Mouse (Mus musculus) erythroblast, embryonic 14.5 days (primary cell): Measurements from ENCODE around the gene Grm4.

Source experiments
- GATA1 ChIP-seq: IDR thresholded peaks from 2 replicates; pipeline ENCODE4 v1.6.1; 2012; ENCODE audit warnings: low read length, inconsistent platforms, mixed read lengths
- TAL1 ChIP-seq: IDR thresholded peaks from 3 replicates; pipeline ENCODE4 v1.6.1; 2012; ENCODE audit warnings: low read length, inconsistent platforms, mixed read lengths

DNA sequence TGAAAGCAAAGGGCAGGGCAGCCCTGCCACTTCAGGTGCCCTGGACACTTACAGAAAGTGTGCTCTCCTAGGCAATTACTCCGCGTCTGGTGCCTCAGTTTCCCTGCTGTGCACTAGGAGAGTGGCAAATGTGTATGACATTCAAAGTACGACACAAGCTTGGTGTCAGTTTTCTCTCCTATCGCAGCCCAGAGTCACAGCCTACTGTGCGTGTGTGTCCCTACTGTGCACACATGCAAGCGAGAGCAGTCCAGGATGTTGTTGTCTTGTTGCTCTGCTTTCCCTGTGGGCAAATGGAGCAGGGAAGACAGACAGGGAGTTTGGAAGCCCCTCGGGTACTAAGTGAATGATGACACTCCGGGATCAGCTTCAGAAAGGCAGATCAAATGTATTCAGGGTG lies 131.2 kb downstream of the Grm4 start:
- no peak for TF ChIP-seq TAL1
- TF ChIP-seq GATA1: no peak
